Mouse (Mus musculus) heart, embryonic 11.5 days (tissue): ENCODE measurements around the gene Hsd17b12. TPM values are rescaled to one million over a fixed set of nuclear protein-coding genes. Genes with fewer than 3 reads are reported as not detected.

ENCODE experiments used
- ATAC-seq: fragments of 200-750 bp; cut with Nextera tagmentation; replicated peaks from 2 replicates; pipeline ENCODE4 v1.8.0; 2017; ENCODE audit warnings: moderate library complexity; ENCODE audit not compliant: insufficient number of reproducible peaks, low FRiP score, low TSS enrichment
- H3K27ac ChIP-seq: fragments of 300-500 bp; sonication (generic); 2 replicates; pipeline ENCODE4 v1.5.1; 2014; ENCODE audit warnings: mild to moderate bottlenecking, low read depth, low read length
- H3K27me3 ChIP-seq: fragments of 300-500 bp; sonication (generic); 2 replicates; pipeline ENCODE4 v1.6.1; 2014; ENCODE audit warnings: mild to moderate bottlenecking, low read length, mixed read lengths; ENCODE audit not compliant: control insufficient read depth, insufficient read depth
- H3K36me3 ChIP-seq: fragments of 300-500 bp; sonication (generic); 2 replicates; pipeline ENCODE4 v1.6.1; 2014; ENCODE audit warnings: mild to moderate bottlenecking, low read length, moderate library complexity, mixed read lengths; ENCODE audit not compliant: control insufficient read depth, insufficient read depth
- H3K4me1 ChIP-seq: fragments of 300-500 bp; sonication (generic); 2 replicates; pipeline ENCODE4 v1.6.1; 2014; ENCODE audit warnings: low read length; ENCODE audit not compliant: control insufficient read depth, insufficient read depth
- H3K4me2 ChIP-seq: fragments of 300-500 bp; sonication (generic); 2 replicates; pipeline ENCODE4 v1.6.1; 2014; ENCODE audit warnings: mild to moderate bottlenecking, moderate library complexity
- H3K4me3 ChIP-seq: fragments of 300-500 bp; sonication (generic); 2 replicates; pipeline ENCODE4 v1.5.1; 2014; ENCODE audit warnings: low read depth, low read length
- H3K9ac ChIP-seq: fragments of 300-500 bp; sonication (generic); 2 replicates; pipeline ENCODE4 v1.6.1; 2014; ENCODE audit warnings: mild to moderate bottlenecking, low read depth, low read length, moderate library complexity
- H3K9me3 ChIP-seq: fragments of 300-500 bp; sonication (generic); replicated peaks from 2 replicates; pipeline ENCODE4 v1.6.1; 2016; ENCODE audit warnings: low read length; ENCODE audit not compliant: control insufficient read depth
- WGBS: fragments of 180-500 bp; shearing (Covaris S2); extraction: QIAGEN DNeasy Blood & Tissue Kit; methylation state at CpG from one replicate; pipeline ENCODE4 v1.1.7; 2014; ENCODE audit not compliant: insufficient replicate concordance; 5-methylcytosine and 5-hydroxymethylcytosine counted together
- polyA plus RNA-seq: library from polyadenylated mRNA; unstranded; fragments of >200 nt; fragmentation: Nextera tagmentation; extraction: Ambion mirVana; gene quantifications from 2 replicates; pipeline ENCODE4 v1.2.1, GENCODE M21; 2014

Gene Hsd17b12
- 87.2 and 89.1 TPM in 2 replicates for polyA plus RNA-seq

DNA sequence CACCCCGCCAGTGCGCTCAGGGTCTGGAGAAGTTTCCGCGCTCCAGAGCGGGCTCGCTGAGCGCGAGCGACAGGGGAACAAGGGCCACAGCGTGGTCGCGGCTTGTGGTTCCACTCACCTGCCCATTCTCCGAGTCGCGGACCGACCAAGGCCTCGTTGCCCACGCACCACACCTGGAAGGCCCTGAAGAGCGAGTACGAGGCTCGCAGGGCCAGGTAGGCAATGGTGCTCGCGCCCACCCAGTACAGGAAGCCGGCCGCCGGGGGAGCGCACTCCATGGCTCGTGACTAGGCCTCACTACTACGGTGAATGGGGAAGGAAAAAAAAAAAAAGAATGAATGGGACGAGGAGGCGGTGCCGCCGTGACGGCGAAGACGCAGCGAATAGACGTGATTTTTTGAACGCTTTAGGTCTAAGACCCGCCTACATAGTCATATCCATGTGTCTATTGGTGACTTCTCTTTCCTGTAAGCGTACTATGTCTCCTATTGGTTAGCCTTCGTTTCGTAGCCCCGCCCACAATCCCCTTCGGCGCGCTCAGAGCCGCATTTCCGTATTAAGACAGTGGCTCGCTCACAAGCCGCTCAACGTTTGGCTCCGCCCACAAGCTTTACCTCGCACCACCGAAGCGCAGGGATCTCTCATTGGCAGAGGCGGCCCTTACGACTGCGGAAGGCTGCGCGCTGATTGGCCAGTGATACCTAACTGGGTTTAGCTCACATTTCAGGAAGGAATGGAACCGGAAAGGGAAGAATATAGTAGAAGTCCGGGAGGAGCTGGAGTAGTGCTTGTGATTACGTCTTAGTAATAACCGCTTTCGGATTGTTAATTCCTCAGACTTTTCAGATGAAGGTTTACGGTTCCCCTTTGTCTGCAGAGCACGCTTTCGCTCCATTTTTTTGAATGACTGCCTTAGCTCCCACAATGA lies at the start of gene Hsd17b12:
TSS of gene Hsd17b12 (minus strand) at position 373 of the 928 bp plus-strand sequence.
- Histone ChIP-seq H3K36me3 (no peaks in the 10 kb centered on the region), H3K9ac (peak within 1 kb of the TSS; percentile 93), H3K4me2 (peak within 1 kb of the TSS; percentile 81), H3K4me1 (peaks cover 20% of the 10 kb centered on the region), H3K4me3 (peak within 1 kb of the TSS; percentile 91), H3K27me3 (no peaks in the 10 kb centered on the region), H3K9me3 (no peaks in the 10 kb centered on the region), H3K27ac (peak within 1 kb of the TSS; percentile 93)
- ATAC-seq = peak; percentile 100
- WGBS = under 1% methylated on average over 68 of the region's 69 CpGs

DNA sequence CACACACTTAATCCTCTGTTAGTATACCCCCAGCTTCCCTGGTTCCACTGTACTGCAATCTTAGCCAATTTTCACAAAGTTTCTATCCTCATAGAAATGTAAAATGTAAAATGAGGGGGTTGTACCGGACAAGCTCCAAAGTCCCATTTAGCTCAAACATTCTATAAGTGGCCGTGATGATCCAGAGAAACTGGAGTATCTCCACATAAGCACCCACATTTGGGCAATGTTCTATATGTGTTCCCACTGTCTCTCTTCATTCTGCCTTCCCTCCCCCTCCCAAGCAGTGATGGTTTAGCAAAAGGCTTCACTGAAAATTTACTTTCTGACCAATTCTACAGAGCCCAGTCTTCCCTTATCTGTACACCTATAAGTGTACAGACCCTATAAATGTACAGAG lies 27.1 kb upstream of the Hsd17b12 start:
- no peaks in the 10 kb centered on the region for H3K36me3 ChIP-seq
- H3K4me1 ChIP-seq = no peaks in the 10 kb centered on the region
- ATAC-seq = no peak
- WGBS = 85% methylated on average over 2 of the region's 2 CpGs
- H3K9ac ChIP-seq = no peak overlapping the region
- H3K27me3 ChIP-seq = peaks cover 2% of the 10 kb centered on the region; the same call in 1 of the 2 replicates
- H3K27ac ChIP-seq = no peak overlapping the region
- H3K9me3 ChIP-seq = no peaks in the 10 kb centered on the region
- no peak overlapping the region for H3K4me3 ChIP-seq
- no peak overlapping the region for H3K4me2 ChIP-seq

DNA sequence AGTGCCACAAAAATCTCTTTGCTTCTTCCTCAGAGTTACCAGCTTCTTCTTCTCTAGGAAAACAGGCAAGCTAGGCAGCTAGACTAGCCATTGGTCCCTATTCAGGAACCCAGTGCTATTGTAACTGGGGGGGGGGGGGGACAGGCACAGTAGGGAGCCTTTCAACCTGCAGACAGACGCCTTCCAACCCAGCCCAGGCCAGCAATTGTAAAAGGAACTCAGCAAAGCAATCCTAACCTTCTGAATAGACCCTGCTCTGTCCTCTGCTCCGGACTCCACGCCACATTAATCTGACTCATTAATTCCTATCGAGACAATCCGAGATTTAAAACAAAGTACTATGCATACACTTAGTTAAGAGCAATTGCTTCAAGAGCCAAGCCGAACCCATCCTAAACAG lies 26.4 kb upstream of the Hsd17b12 start:
- H3K4me1 ChIP-seq = no peaks in the 10 kb centered on the region
- H3K4me3 ChIP-seq = no peak overlapping the region
- peaks cover 2% of the 10 kb centered on the region; the same call in 1 of the 2 replicates for H3K27me3 ChIP-seq
- H3K4me2 ChIP-seq = no peak overlapping the region
- H3K36me3 ChIP-seq = no peaks in the 10 kb centered on the region
- ATAC-seq = no peak
- H3K9me3 ChIP-seq = no peaks in the 10 kb centered on the region
- WGBS = 33% methylated on average over 6 of the region's 6 CpGs
- no peak overlapping the region for H3K9ac ChIP-seq
- no peak overlapping the region for H3K27ac ChIP-seq

DNA sequence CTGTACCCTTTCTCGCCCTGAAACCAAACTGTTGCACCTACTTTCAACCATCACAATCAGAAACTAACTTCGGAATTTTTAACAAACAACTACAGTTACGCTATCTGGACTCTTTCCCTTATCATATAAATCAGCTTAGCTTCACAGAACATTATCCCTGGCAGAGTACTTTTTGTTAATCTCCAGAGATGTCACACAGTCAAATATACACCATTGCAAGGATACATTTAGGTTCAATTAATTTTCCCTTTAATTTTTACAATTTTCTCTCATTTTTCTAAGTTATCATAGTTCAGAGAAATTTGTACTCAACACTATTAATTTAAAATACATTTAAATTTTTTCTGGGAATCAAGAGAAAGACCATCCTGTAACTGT lies 21.3 kb upstream of the Hsd17b12 start:
- H3K9ac ChIP-seq = peak overlapping the region; percentile 97; the same call in 1 of the 2 replicates
- ATAC-seq = no peak

DNA sequence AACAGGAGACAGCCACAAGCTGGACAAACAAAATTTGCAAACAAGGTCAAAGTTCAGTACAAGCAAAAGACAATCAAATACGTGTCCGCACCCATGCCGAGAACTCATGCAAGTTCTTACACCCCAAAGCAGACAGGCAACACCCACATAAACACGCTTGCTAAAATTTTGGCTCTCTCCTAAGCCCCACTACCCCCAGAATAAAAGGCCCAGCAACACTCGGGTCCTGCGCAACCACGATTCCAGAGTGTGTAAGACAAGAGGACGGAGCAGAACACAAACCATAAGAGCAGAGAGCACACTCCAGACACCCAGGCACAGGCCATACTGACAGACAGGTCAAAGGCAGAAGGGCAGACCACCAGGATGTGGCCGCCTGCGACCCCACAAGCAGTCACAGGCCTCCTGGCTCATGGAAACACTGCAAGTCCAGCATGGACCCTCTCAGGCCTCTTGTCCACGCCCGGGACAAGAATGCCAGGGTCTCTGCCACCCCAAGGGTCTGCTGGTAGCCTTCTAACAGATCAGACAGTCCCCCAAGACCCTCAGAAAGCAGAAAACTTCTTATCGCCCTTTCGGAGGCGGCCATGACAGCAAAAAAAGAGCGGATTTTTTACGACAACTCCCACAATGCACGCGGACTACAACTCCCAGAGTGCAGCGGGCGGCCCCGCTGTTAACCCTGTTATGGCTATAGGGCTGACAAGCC lies 20.7 kb upstream of the Hsd17b12 start:
- Histone ChIP-seq H3K4me2 (peak overlapping the region; percentile 92), H3K27me3 (peaks cover 1% of the 10 kb centered on the region; the same call in 1 of the 2 replicates), H3K9me3 (no peaks in the 10 kb centered on the region), H3K9ac (peak overlapping the region; percentile 97), H3K36me3 (no peaks in the 10 kb centered on the region), H3K27ac (no peak overlapping the region), H3K4me1 (peaks cover 12% of the 10 kb centered on the region), H3K4me3 (peak overlapping the region; percentile 98)
- 1% methylated on average over 22 of the region's 22 CpGs for WGBS
- peak; percentile 90 for ATAC-seq

More for the DNA sequence above, 21.3 kb upstream of the Hsd17b12 start:
- under 1% methylated on average over 3 of the region's 3 CpGs for WGBS
- H3K36me3 ChIP-seq = no peaks in the 10 kb centered on the region
- H3K4me2 ChIP-seq = peak overlapping the region; percentile 92
- no peaks in the 10 kb centered on the region for H3K9me3 ChIP-seq
- H3K27me3 ChIP-seq = peaks cover 2% of the 10 kb centered on the region; the same call in 1 of the 2 replicates
- H3K4me3 ChIP-seq = peak overlapping the region; percentile 98
- H3K27ac ChIP-seq = no peak overlapping the region
- H3K4me1 ChIP-seq = peaks cover 12% of the 10 kb centered on the region

DNA sequence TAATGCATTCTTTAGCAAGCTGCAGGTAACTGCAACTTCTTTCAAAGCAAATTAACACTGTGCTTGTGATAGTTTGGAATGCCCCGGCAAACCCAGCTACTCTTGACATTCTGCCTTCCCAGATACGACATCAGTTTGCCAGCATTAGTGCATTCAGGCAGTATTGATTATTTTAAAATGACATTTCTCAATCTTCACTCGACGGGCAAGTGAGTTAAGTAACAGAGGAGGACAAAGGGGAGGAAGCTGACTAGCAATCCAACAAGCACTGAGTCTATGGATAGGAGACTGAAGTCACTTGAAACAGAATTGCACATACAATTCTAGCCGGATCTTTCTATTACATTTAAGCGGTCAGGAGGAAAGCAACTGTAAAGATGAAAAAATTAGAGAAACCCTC lies 19.5 kb upstream of the Hsd17b12 start:
- no peak for ATAC-seq
- Histone ChIP-seq H3K9me3 (no peaks in the 10 kb centered on the region), H3K4me1 (peaks cover 12% of the 10 kb centered on the region), H3K9ac (no peak overlapping the region), H3K36me3 (no peaks in the 10 kb centered on the region), H3K27ac (no peak overlapping the region), H3K4me2 (peak overlapping the region; percentile 92; the same call in 1 of the 2 replicates), H3K4me3 (no peak overlapping the region), H3K27me3 (no peaks in the 10 kb centered on the region)
- WGBS = 80% methylated on average over 6 of the region's 6 CpGs

DNA sequence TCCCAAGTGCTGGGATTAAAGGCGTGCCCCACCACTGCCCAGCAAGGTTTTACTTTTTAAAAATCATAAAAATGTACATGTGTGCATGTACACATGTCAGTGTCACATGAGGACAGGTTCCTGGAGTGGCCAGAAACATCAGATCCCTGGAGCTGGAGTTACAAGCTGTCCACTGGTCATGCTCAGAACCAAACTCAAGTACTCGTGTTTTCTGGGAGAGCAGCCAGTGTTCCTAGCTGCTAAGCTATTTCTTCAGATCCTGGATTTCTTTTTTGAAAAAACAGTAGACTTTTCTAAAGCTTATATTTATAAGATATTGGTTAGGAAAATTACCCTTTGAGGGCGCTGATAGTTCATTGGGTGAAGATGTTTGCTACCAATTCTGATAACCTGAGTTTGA lies 18.6 kb upstream of the Hsd17b12 start:
- Histone ChIP-seq H3K4me1 (peaks cover 12% of the 10 kb centered on the region), H3K4me2 (no peak overlapping the region), H3K27me3 (no peaks in the 10 kb centered on the region), H3K27ac (no peak overlapping the region), H3K9me3 (no peaks in the 10 kb centered on the region), H3K9ac (no peak overlapping the region), H3K4me3 (no peak overlapping the region), H3K36me3 (no peaks in the 10 kb centered on the region)
- 84% methylated on average over 3 of the region's 3 CpGs for WGBS
- no peak for ATAC-seq

DNA sequence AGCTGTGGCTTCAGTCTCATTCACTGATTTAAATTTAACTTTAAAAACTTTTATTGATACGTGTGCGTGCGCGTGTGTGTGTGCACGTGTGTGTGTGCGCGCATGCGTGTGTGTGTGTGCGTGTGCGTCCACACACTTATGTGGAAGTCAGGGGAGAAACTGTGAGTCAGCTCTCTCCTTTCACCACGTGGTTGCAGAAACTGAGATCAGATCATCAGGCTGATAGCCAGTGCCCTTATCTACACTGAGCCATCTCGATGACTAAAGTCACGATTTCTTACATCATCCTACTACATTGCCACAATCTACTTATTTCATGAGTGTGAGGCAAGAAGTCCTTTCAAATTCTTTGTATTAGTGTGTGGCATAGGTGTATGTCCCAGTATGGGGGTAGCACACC lies 15.8 kb upstream of the Hsd17b12 start:
- Histone ChIP-seq H3K9me3 (no peaks in the 10 kb centered on the region), H3K9ac (no peak overlapping the region), H3K4me2 (no peak overlapping the region), H3K36me3 (no peaks in the 10 kb centered on the region), H3K27ac (no peak overlapping the region), H3K4me1 (peaks cover 12% of the 10 kb centered on the region), H3K4me3 (no peak overlapping the region), H3K27me3 (no peaks in the 10 kb centered on the region)
- 92% methylated on average over 13 of the region's 13 CpGs for WGBS
- ATAC-seq = no peak
